Mouse (Mus musculus) olfactory bulb, adult 2 months (tissue): Measurements from ENCODE around the gene Coq3.

Experiments
- CTCF ChIP-seq: fragments of 200-500 bp; IDR thresholded peaks from 2 replicates; pipeline ENCODE4 v1.5.1; 2012; ENCODE audit warnings: low read depth, mild to moderate bottlenecking, low read length, moderate library complexity; ENCODE audit not compliant: insufficient read depth
- POLR2A ChIP-seq: fragments of 200-500 bp; IDR thresholded peaks from 2 replicates; pipeline ENCODE4 v1.6.1; 2012; ENCODE audit warnings: mild to moderate bottlenecking, low read depth, low read length, moderate library complexity; ENCODE audit not compliant: insufficient read depth

GRCm38 (mm10) chr4:21848287-21848630, 31.2 kb upstream of the Coq3 start:
- TF ChIP-seq CTCF (no peak), POLR2A (no peak)
